Mouse (Mus musculus): ENCODE measurements around the gene Pax4. TPM values are rescaled to one million over a fixed set of nuclear protein-coding genes. Genes with fewer than 3 reads are reported as not detected.

Gene Pax4
- total RNA-seq, 2 experiments from 2014 or later = not detected

DNA sequence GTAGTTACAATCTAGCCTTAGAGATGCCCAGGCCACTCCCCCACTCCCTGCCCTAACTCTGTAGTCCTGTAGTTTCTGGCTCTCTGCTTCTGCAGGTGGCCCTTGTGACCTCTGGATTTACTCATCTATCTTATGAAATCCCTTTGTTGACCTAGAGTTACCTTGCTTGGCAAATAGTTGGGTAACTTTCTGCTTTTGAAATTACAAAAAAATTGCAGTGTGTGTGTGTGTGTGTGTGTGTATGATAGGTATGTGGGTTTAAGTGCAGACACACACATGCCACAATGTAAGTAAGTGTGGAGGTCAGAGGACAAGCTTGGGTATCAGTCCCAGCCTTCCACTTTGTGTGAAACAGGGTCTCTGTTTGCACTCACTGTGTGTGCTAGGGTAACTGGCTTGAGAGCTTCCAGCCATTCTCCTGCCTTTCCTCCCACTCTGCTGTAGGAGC lies 10.1 kb upstream of the Pax4 start:
- intact Hi-C loops (cut with DNase I; ENCODE audit: low total_unique reads) = no loop called here
- no peak for DNase-seq

DNA sequence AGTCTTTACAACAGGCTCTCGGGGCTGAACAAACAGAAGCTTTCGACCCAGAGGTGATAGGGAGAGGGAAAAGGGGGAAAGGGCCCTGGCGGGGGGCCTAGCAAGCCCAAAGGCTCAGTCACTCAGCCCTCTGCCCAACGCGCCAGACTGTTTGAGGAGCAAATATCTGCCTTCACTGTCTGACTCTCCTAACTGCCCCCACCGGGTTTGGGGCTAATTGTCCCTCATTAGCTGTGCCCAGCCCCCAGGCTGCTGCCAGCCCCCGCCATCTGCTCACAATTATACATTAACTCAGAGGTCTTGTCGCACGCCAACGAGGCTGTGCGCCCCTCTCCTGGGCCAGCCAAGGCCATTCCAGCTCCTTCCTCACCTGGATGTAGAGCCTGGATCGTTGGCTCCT lies 1.8 kb upstream of the Pax4 start:
- intact Hi-C loops (cut with DNase I; ENCODE audit: low total_unique reads) = no loop called here
- DNase-seq = no peak

DNA sequence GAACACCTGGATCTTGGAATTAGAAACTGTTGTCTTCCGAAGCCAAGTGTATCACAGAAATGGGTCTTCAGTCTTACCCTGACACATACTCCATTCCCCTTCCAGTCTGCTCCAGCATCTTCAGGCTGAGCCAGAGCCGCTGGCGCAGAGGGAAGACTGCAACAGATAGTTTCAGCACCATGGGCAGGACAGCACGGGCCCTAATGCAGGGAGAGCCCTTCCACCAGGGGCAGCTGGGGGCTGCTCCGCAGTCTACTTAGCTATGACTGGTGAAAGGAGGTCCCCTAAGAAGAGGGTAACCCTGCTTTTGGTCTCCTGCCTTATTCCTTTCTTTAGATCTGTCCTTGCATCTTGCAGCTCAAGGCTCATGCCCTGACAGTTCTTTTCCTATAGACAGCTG lies 1.3 kb upstream of the Pax4 start:
- no peak for DNase-seq
- intact Hi-C loops (cut with DNase I; ENCODE audit: low total_unique reads) = no loop called here

DNA sequence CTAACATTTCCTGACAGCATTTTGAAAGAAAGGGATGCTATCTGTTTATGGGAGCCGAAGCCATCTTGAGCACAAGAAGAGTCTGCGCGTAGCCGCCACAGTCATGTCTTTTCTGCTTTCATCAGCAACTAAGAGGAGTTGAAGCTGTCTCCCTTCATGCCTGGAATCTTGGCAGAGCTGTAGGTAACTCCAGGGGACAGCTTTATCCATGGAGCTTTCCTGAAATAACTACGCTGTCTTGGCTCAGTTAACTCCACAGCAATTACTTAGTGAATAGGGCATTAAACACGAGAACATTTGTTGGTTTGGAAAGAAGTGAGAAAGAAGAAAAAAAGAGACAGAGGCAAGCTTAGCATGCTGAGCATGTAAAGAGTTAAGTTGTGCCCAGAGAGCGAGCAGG lies 1.2 kb downstream of the Pax4 start:
- intact Hi-C loops (cut with DNase I; ENCODE audit: low total_unique reads) = no loop called here
- DNase-seq = no peak

DNA sequence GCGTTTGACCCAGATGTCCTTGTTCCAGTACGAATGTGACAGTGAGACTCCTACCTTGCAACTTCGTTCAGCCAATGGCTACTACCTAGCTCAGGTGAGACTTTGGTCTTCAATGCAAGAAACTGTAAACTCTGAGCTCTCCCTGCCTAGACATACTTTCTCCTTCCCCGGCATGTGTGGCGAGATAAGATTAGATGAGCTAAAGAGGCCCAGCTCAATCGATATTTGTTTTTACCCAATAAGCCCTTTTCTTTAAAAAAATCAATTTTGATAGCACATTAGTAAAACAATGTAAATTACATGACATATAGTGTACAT lies 17.7 kb downstream of the Pax4 start:
- intact Hi-C loops (cut with DNase I; ENCODE audit: low total_unique reads) = no loop called here
- DNase-seq = no peak

DNA sequence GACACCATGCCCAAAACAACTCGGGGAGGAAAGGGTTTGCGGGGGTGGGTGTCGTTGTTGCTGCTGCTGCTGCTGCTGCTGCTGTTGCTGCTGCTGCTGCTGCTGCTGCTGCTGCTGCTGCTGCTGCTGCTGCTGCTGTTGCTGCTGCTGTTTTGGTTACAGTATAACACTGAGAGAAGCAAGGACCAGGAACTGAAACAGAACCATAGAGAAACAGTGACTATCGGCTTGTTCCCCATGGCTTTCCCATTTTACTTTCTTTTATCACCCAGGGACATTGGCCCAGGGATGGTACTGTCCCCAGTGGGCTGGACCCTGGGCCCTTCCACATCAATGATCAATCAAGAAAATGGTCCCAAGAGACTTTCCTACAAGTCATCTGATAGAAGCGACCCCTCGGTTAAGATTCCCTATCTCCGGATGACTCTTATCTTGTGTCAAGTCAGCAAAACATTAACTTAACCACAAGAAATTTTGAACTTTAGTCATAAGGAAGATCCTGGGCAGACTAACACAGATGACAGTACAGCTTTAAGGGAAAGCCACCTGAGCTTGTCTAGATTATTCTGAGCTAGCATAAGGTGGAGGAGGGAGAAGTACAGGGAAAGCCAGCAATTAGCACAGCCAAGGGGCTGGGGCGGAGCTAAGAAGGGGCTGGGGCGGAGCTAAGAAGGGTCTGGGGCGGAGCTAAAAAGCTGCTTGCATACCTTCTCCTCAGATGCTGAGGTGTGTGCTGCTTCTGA lies 18.2 kb downstream of the Pax4 start:
- no peak for DNase-seq
- intact Hi-C loops (cut with DNase I; ENCODE audit: low total_unique reads) = no loop called here

DNA sequence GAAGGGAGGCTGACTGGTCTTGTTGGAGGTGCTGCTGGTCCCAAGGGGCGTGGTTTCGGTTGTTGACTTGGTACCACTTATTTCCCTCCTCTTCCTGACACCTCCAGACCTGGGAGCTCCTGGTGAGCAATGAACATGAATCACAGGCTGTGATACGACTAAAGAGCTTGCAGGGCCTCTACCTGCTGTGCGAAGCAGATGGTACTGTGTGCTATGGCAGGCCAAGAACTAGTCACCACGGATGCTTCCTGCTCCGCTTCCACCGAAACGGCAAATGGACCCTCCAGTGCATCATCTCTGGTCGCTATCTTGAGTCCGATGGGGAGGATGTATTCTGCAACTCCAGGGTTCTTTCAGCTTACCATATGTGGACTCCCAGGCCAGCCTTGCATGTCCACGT lies 19.3 kb downstream of the Pax4 start:
- intact Hi-C loops (cut with DNase I; ENCODE audit: low total_unique reads) = no loop called here
- DNase-seq = no peak

DNA sequence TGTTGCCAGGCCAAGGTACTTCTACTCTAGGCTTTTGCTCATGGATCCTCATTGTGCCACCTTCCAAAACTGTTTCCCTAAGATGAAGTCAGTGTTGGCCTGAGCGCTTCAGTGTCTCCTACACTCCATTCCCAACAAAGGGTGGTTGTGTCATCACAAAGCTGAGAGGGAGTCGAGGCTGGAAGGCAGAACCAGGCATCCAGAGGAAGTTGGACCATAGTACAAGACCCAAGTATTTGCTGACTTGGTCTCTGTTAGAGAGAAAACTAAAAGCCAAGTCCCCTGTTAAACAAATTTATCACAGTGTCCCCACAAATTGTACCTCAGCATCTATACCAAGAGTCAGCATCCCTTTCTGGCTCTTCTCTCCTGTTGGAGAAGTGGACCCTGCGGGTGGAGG lies 20.9 kb downstream of the Pax4 start, which contains the start of gene Gcc1:
Gene Gcc1, minus strand, starts transcription at position 101 of the 400 bp plus-strand sequence.
- no peak for DNase-seq
- intact Hi-C loops (cut with DNase I; ENCODE audit: low total_unique reads) = no loop called here

DNA sequence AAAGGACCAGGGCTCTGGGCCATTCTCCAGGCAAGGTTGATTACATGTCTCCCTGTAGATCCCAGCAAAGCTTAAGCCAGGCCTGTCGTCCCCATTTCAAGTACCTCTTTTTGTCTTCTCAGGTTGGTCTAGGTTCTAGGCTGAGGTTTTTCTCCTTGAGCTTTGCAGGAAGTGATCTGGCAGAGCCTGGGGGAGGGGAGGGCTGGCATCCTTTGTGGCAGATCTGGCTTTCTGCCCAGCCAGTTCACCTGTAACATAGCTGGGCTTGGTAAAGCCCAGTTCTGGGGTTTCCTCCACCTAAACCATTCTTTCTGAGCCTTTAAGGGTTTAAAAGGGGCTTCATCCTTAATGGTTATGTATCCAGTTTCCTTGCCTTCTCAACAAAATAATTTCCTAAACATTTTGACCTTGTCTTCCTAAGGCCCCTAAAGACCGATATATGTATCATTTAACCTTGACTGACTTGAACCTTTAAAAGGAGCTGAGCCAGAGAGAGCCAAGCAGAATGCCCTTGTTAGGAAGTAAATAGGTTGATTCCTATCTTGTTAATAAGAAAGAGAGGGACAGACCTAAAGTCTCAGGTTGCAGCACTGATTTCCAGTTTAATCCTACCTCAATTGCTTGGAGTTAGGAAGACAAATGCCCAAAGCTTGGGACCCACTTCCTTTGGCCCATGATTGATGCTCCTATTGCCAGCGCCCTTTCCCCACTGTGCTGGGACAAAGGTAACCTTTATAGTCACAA lies 21.9 kb downstream of the Pax4 start, which contains the start of gene Fscn3:
Gene Fscn3, plus strand, starts transcription at position 694 of the 744 bp plus-strand sequence.
- no peak for DNase-seq
- intact Hi-C loops (cut with DNase I; ENCODE audit: low total_unique reads) = no loop called here

DNA sequence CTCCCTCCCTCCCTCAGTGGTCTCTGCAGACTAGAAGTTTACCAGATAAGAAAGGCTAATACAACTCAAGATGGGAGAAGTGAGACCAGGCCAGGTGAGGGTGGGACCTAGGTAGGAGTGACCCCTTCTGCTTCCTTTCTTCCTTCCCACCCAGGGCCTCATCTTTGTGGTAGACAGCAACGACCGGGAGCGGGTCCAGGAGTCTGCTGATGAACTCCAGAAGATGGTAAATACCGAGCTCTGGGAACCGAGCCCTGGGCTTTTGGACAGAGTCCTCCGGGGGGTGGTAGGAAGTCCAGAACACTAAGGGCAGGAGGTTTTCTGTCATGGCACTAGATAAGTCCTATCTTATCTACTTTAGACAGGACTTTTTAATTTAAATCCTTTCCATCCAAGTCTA lies 24.1 kb downstream of the Pax4 start:
- intact Hi-C loops (cut with DNase I; ENCODE audit: low total_unique reads) = no loop called here
- no peak for DNase-seq

DNA sequence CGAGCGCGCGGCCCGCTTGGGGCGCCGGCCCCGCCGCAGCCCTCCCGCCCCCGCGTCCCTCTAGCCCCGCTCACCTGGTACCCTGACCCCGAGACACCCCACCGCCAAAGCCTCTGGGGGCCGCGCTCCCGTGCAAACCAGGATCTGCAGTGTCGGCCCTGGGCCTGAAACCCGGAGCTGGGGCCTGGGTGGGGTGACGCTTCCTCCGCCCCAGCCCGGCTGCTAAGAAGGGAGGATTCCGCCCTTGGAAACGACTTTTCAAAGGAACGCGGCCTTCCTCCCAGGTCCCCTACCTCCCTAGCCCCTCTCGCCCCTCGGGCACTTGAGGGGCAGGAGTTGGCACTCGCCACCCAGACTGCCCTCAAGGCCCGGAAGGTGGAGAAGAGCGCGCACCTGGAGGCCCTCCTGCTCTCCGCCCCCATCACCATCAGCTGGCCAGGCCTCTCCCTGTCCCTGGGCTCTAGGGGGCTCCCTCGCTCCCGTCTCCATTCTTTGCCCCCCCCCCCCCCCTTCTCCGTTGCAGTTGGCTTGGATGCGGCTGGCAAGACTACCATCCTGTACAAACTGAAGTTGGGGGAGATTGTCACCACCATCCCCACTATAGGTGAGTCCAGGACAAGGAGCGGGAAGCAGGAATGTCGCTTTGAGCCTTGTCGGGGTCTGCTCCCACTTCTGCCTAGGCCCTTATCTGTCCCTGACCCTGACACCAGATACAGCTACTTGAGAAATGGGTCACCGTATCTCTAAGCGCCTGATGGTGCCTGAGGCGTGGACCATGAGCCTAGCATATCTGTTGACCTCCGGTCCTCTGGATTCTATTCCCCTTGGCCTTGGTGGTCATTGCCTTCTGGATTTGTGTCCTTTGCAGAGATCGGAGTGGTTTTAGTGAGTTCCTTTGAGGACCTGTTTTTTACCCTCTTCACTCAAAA lies 25.1 kb downstream of the Pax4 start:
- peak; percentile 44 for DNase-seq
- intact Hi-C loops (cut with DNase I; ENCODE audit: low total_unique reads) = loop anchor here (5.0 kb wide), 1 partner anchor 53 kb away; the partner anchor contains the start of gene Snd1

DNA sequence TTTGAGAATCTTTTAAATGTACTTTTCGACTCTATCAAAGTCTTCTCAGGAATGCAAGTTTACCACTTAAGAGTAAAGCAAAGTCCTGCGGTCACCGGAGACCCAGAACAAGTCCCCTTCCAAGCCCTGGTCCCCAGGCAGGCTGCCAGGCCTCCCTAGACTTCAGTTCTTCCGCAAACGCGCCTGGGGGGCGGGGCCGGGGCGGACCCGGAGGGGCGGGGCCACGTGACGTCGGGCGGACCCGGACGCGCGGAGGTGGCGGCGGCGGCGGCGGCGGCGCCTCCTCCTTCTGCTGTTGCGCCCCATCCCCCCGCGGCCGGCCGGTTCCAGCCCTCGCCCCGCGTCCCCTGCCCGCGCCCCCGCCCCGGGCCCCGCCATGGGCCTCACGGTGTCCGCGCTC lies 25.8 kb downstream of the Pax4 start, which contains the start of gene Arf5:
Gene Arf5, plus strand, starts transcription at position 248 of the 400 bp plus-strand sequence.
- intact Hi-C loops (cut with DNase I; ENCODE audit: low total_unique reads) = loop anchor here (5.0 kb wide), 1 partner anchor 54 kb away; the partner anchor contains the start of gene Snd1

DNA sequence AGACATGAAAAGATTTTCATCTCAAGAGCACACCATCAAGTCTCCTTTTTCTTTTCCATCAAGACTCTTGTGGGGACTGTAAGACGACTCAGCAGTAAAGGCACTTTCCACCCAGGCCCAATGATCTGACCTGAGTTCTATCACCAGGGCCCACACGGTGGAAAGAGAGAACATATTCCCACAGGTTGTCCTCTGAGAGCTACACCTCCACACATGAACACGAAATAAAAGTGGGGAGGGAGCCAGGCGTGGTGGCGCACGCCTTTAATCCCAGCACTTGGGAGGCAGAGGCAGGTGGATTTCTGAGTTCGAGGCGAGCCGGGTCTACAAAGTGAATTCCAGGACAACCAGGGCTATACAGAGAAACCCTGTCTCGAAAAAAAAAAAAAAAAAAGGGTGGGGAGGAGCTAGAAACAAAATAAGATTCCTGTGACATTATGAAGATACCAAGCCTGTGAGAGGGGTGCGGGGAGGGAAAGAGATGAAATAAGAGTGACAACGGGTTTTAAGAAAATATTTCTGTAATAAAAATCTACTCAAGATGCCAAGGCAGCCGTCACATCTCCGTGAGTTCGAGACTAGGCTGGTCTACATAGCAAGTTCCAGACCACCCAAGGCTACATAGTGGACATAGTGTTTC lies 26.4 kb downstream of the Pax4 start:
- no peak for DNase-seq
- intact Hi-C loops (cut with DNase I; ENCODE audit: low total_unique reads) = loop anchor here (5.0 kb wide), 1 partner anchor 55 kb away; the partner anchor contains the start of gene Snd1

More for the DNA sequence above, 25.8 kb downstream of the Pax4 start, which contains the start of gene Arf5:
- peak; percentile 97 for DNase-seq

DNA sequence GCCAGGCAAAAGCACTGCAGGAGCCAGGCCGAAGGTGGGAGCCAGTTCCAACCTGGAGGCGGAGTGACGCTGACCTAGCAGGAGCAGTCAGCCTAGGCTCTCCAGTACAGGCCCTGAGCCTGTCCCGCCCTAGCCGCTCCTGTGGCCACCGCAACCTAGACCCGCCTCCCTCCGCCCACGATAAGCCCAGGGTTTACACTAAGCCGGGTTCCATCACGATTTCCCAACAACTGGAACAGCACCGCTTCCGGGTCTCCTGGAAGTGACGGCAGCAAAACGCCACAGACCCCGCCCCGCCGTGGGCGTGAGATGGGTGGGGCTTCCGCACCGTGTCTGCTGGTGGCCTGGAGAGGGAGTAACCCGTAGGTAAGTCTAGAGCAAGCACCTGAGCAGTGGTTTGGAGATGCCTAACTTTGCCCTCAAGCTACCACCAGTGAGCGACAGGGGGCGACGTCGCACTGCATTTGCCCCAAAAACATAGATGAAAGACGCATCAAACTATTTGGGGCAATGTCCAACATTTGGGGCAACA lies 27.6 kb downstream of the Pax4 start:
- peak; percentile 94 for DNase-seq
- intact Hi-C loops (cut with DNase I; ENCODE audit: low total_unique reads) = loop anchor here (5.0 kb wide), 1 partner anchor 56 kb away; the partner anchor contains the start of gene Snd1

DNA sequence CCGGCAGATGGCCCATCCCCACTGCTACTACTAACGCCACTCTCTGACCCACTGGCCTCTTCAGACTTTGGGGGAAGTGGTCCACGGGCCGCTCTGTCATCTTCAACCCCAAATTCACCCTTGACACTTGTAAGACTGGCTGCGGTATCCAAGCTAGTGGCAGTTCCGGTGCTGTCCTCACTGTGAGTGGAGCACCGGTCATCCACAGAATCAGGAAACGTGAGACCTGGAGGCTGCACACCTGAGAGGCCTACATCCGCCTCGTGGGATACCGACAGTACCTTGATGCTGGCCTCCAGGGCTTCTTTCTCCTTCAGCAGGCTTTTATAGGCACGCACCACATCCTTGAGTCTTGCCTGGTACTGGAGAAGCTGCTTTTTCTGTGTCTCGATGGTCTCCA lies 28.3 kb downstream of the Pax4 start:
- intact Hi-C loops (cut with DNase I; ENCODE audit: low total_unique reads) = loop anchor here (5.0 kb wide), 1 partner anchor 56 kb away; the partner anchor contains the start of gene Snd1
- no peak for DNase-seq

DNA sequence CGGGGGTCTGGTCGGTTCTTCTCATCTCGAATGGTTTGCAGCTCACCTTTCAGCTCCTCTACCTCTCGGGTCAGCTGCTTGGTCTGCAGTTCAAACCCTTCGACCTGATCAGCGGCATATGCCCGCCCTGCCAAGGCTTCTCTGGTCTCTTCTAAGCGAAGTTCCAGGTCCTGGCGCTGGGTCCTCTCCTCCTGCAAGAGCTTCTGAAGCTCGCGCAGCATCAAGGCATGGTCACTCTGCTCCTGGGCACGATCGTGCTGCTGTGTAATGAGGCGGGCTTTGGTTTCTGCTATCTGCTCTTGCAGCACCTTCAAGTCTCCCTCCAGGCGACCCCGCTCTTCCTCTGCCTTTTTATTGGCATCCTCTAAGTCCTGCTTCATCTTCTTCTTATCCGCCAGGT lies 28.8 kb downstream of the Pax4 start:
- no peak for DNase-seq
- intact Hi-C loops (cut with DNase I; ENCODE audit: low total_unique reads) = loop anchor here (5.0 kb wide), 1 partner anchor 57 kb away; the partner anchor contains the start of gene Snd1

DNA sequence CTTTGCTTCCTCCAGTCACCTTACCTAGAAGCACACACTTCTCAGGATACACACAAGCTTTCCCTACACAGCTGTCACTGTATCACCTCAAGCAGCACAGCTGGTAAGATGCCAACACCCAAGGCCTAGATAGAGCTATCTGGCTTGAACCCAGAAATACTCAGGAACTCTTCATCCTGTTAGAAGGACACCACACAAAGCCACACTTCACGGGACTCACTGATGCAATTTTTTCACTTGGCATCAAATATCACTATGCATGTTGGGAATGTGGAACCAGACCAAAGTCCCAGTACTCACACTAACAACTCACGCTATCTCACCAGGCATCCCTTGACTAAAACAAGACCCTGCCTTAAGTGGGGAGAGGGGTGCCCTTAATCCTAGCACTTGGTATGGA lies 29.5 kb downstream of the Pax4 start:
- intact Hi-C loops (cut with DNase I; ENCODE audit: low total_unique reads) = loop anchor here (5.0 kb wide), 1 partner anchor 58 kb away; the partner anchor contains the start of gene Snd1
- no peak for DNase-seq

DNA sequence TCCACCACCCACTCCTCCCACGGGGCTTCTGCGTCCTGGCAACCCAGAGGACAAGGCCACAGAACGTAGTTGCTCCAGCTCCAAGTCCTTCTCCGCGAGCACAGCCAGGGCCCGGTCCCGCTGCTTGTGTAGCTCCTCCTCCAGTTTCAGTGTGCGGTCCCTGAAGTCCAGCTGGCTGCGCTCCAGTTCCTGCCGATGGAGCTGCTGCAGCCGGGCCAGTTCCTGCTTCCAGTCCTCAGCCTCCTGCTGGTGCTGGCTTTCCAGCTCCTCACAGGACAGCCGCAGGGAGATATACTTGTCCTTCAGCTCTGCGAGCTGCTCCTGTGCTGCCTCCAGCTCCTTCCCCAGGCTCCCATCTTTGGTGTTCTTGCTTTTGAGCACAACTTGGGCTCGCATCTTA lies 30.7 kb downstream of the Pax4 start:
- intact Hi-C loops (cut with DNase I; ENCODE audit: low total_unique reads) = no loop called here
- peak; percentile 91 for DNase-seq

DNA sequence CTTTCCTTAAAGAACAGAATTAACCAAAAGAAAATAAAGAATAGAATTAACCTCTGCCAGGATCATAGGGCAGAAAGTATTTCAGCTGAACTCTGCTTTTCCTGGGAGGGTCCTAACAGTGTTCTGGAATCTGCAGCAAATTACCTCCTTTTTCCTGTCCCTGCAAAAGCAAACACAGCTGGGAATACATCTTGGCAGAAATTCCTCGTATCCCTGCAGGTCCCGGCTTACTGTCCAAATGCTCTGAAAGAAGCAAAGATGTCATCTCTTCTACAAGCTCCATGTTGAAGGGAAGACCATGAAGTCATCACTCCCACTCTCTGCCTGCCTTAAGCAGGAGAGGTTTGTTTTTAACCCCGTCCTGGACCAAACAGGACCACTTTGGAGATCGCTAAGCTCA lies 32.2 kb downstream of the Pax4 start:
- no peak for DNase-seq
- intact Hi-C loops (cut with DNase I; ENCODE audit: low total_unique reads) = no loop called here

All from gastrocnemius, postnatal 14 days (tissue).